Mouse (Mus musculus) heart, embryonic 10.5 days (tissue): ENCODE data around the gene Vmn1r196. TPM values are rescaled to one million over a fixed set of nuclear protein-coding genes. Genes with fewer than 3 reads are reported as not detected.
"Not testable (repeated sequence)": the region's sequence is repeated elsewhere in the genome, so short reads cannot be mapped to it uniquely, and the experiment has no call there.

Experiments
- DNase-seq: peaks from one replicate; pipeline ENCODE4 v3.0.0-alpha.2; 2017; ENCODE audit warnings: low spot score
- H3K27ac ChIP-seq: fragments of 300-500 bp; sonication (generic); 2 replicates; pipeline ENCODE4 v1.5.1; 2016; ENCODE audit warnings: mild to moderate bottlenecking
- H3K27me3 ChIP-seq: fragments of 300-500 bp; sonication (generic); 2 replicates; pipeline ENCODE4 v1.6.1; 2016; ENCODE audit warnings: mild to moderate bottlenecking; ENCODE audit not compliant: poor library complexity, insufficient read depth, severe bottlenecking
- H3K36me3 ChIP-seq: fragments of 300-500 bp; sonication (generic); 2 replicates; pipeline ENCODE4 v1.6.1; 2016; ENCODE audit warnings: mild to moderate bottlenecking, moderate library complexity
- H3K4me1 ChIP-seq: fragments of 300-500 bp; sonication (generic); 2 replicates; pipeline ENCODE4 v1.6.1; 2016; ENCODE audit warnings: mild to moderate bottlenecking
- H3K4me3 ChIP-seq: fragments of 300-500 bp; sonication (generic); 2 replicates; pipeline ENCODE4 v1.5.1; 2016; ENCODE audit warnings: mild to moderate bottlenecking, moderate library complexity
- H3K9me3 ChIP-seq: fragments of 300-500 bp; sonication (generic); 2 replicates; pipeline ENCODE4 v1.6.1; 2016; ENCODE audit warnings: mild to moderate bottlenecking, moderate library complexity
- WGBS: fragments of 180-500 bp; shearing (Covaris S2); methylation state at CpG from one replicate; pipeline ENCODE4 v1.1.7; 2016; 5-methylcytosine and 5-hydroxymethylcytosine counted together
- polyA plus RNA-seq: library from polyadenylated mRNA; unstranded; fragments of >200 nt; fragmentation: Nextera tagmentation; extraction: Ambion mirVana; gene quantifications from 2 replicates; pipeline ENCODE4 v1.2.1, GENCODE M21; 2016

The Vmn1r196 gene
- polyA plus RNA-seq, result not detected in 2 replicates

- WGBS, result 72% methylated on average over 2 of the region's 2 CpGs
- H3K4me3 ChIP-seq, result no peak within 1 kb of the TSS
- H3K27ac ChIP-seq, result no peak within 1 kb of the TSS
- no peaks in the 10 kb centered on the region for H3K4me1 ChIP-seq
- no peak for DNase-seq
- H3K9me3 ChIP-seq, result no peaks in the 10 kb centered on the region
- H3K36me3 ChIP-seq, result no peaks in the 10 kb centered on the region
- no peaks in the 10 kb centered on the region for H3K27me3 ChIP-seq
These were observed at the start of gene Vmn1r196 for GRCm38 (mm10) chr13:22289620-22290019. TSS of gene Vmn1r196 (plus strand) at chr13:22289920.

- 43% methylated on average over 1 of the region's 1 CpGs for WGBS
- Histone ChIP-seq H3K4me1 (no peaks in the 10 kb centered on the region), H3K4me3 (no peak within 1 kb of the TSS), H3K9me3 (no peaks in the 10 kb centered on the region), H3K36me3 (no peaks in the 10 kb centered on the region), H3K27me3 (no peaks in the 10 kb centered on the region), H3K27ac (no peak within 1 kb of the TSS)
- no peak for DNase-seq
These were observed 45.8 kb upstream of the Vmn1r196 start, which contains the start of gene Vmn1r194 for GRCm38 (mm10) chr13:22243915-22244314. TSS of gene Vmn1r194 (plus strand) at chr13:22244215.

- H3K27ac ChIP-seq, H3K4me3 ChIP-seq, H3K27me3 ChIP-seq, DNase-seq, H3K36me3 ChIP-seq, H3K4me1 ChIP-seq, H3K9me3 ChIP-seq: not testable (repeated sequence)
- WGBS, result 90% methylated on average over 1 of the region's 1 CpGs
These were observed 19.5 kb upstream of the Vmn1r196 start, which contains the start of gene Vmn1r195 for GRCm38 (mm10) chr13:22270222-22270621. TSS of gene Vmn1r195 (plus strand) at chr13:22270522.

GRCm38 (mm10) chr13:22271721-22272120, 18.0 kb upstream of the Vmn1r196 start:
- Histone ChIP-seq H3K27me3 (no peaks in the 10 kb centered on the region), H3K27ac (no peak overlapping the region), H3K4me1 (no peaks in the 10 kb centered on the region), H3K4me3 (no peak overlapping the region), H3K9me3 (no peaks in the 10 kb centered on the region), H3K36me3 (no peaks in the 10 kb centered on the region)
- no peak for DNase-seq
- WGBS, result 59% methylated on average over 2 of the region's 2 CpGs

- no peaks in the 10 kb centered on the region for H3K27me3 ChIP-seq
- H3K4me1 ChIP-seq, result 0 out of 2 replicates have a peak, but pooled peaks cover 4% of the 10 kb centered on the region
- no peak overlapping the region for H3K4me3 ChIP-seq
- DNase-seq, result peak; percentile 78
- no peak overlapping the region for H3K27ac ChIP-seq
- no peaks in the 10 kb centered on the region for H3K9me3 ChIP-seq
- WGBS, result 72% methylated on average over 2 of the region's 2 CpGs
- H3K36me3 ChIP-seq, result no peaks in the 10 kb centered on the region
These were observed 5.1 kb upstream of the Vmn1r196 start for GRCm38 (mm10) chr13:22284578-22284977.

- H3K4me3 ChIP-seq, H3K27ac ChIP-seq, H3K4me1 ChIP-seq, DNase-seq, H3K9me3 ChIP-seq, H3K36me3 ChIP-seq, H3K27me3 ChIP-seq: not testable (repeated sequence)
- WGBS, result 85% methylated on average over 5 of the region's 5 CpGs
These were observed 18.4 kb downstream of the Vmn1r196 start for GRCm38 (mm10) chr13:22308075-22308474.

GRCm38 (mm10) chr13:22315361-22315760, 25.6 kb downstream of the Vmn1r196 start:
- no peaks in the 10 kb centered on the region for H3K36me3 ChIP-seq
- DNase-seq, result no peak
- H3K9me3 ChIP-seq, result no peaks in the 10 kb centered on the region
- no peaks in the 10 kb centered on the region for H3K27me3 ChIP-seq
- 74% methylated on average over 2 of the region's 2 CpGs for WGBS
- H3K4me1 ChIP-seq, result no peaks in the 10 kb centered on the region
- no peak overlapping the region for H3K4me3 ChIP-seq
- no peak overlapping the region for H3K27ac ChIP-seq

- H3K27me3 ChIP-seq, result no peaks in the 10 kb centered on the region
- no peaks in the 10 kb centered on the region for H3K9me3 ChIP-seq
- 81% methylated on average over 2 of the region's 2 CpGs for WGBS
- DNase-seq, result no peak
- H3K4me1 ChIP-seq, result no peaks in the 10 kb centered on the region
- H3K36me3 ChIP-seq, result no peaks in the 10 kb centered on the region
- no peak overlapping the region for H3K4me3 ChIP-seq
- no peak overlapping the region for H3K27ac ChIP-seq
These were observed 27.6 kb downstream of the Vmn1r196 start for GRCm38 (mm10) chr13:22317366-22317765.

- no peak overlapping the region for H3K4me3 ChIP-seq
These were observed 30.4 kb downstream of the Vmn1r196 start for GRCm38 (mm10) chr13:22320091-22320490.

GRCm38 (mm10) chr13:22324289-22324688, 34.6 kb downstream of the Vmn1r196 start, which contains the start of gene Vmn1r197:
TSS of gene Vmn1r197 (plus strand) at chr13:22324589.
- H3K4me1 ChIP-seq, result no peaks in the 10 kb centered on the region
- no peak for DNase-seq
- H3K4me3 ChIP-seq, result no peak within 1 kb of the TSS
- H3K27me3 ChIP-seq, result no peaks in the 10 kb centered on the region
- no peaks in the 10 kb centered on the region for H3K36me3 ChIP-seq
- no peaks in the 10 kb centered on the region for H3K9me3 ChIP-seq
- H3K27ac ChIP-seq, result no peak within 1 kb of the TSS

More at GRCm38 (mm10) chr13:22320091-22320490, 30.4 kb downstream of the Vmn1r196 start:
- Histone ChIP-seq H3K4me1 (no peaks in the 10 kb centered on the region), H3K9me3 (no peaks in the 10 kb centered on the region), H3K27me3 (no peaks in the 10 kb centered on the region), H3K27ac (no peak overlapping the region), H3K36me3 (no peaks in the 10 kb centered on the region)
- no peak for DNase-seq

GRCm38 (mm10) chr13:22333269-22333668, 43.5 kb downstream of the Vmn1r196 start:
- no peaks in the 10 kb centered on the region for H3K27me3 ChIP-seq
- no peak for DNase-seq
- 64% methylated on average over 2 of the region's 2 CpGs for WGBS
- no peak overlapping the region for H3K27ac ChIP-seq
- H3K4me1 ChIP-seq, result no peaks in the 10 kb centered on the region
- no peak overlapping the region for H3K4me3 ChIP-seq
- no peaks in the 10 kb centered on the region for H3K9me3 ChIP-seq
- H3K36me3 ChIP-seq, result no peaks in the 10 kb centered on the region

GRCm38 (mm10) chr13:22335565-22335964, 45.8 kb downstream of the Vmn1r196 start:
- no peaks in the 10 kb centered on the region for H3K27me3 ChIP-seq
- no peaks in the 10 kb centered on the region for H3K36me3 ChIP-seq
- no peak overlapping the region for H3K27ac ChIP-seq
- 77% methylated on average over 1 of the region's 1 CpGs for WGBS
- no peak overlapping the region for H3K4me3 ChIP-seq
- no peak for DNase-seq
- H3K9me3 ChIP-seq, result no peaks in the 10 kb centered on the region
- no peaks in the 10 kb centered on the region for H3K4me1 ChIP-seq
